Mouse (Mus musculus) fibroblast of lung, adult 2 months (primary cell): Measurements from ENCODE around the gene Pef1.

Experiments used
- DNase-seq: peaks from one replicate; pipeline ENCODE4 v3.0.0-alpha.2; 2011; ENCODE audit warnings: low read depth

The Pef1 gene

DNA sequence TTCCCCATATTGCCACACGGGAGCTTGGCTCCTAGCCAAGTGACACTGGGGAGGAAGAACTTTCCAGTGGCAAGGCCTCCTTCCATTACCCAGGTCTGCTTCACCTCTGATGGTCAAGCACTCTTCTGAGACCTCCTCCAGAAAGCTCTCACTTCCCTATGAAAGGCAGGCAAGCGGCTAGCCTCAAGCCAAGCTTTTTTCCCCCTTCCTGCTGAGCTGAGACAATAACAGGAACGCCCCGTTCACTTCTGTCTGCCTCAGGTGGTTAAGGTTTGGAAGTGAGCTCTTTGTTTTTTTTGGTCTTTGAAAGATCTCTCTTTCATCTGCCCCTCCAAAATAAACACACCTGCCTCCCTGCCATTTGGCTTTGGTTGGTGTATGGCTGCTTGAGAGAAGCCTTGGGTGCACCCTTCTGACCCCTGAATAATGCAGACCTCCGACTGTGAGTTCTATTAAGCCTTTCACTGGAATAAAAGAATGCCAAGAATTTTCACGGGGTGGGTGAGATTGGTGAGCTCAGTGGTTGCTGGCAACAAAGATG, at the start of gene Pef1:
Gene Pef1 (plus strand): TSS at position 448 of the 541 bp plus-strand sequence.
- no peak for DNase-seq

DNA sequence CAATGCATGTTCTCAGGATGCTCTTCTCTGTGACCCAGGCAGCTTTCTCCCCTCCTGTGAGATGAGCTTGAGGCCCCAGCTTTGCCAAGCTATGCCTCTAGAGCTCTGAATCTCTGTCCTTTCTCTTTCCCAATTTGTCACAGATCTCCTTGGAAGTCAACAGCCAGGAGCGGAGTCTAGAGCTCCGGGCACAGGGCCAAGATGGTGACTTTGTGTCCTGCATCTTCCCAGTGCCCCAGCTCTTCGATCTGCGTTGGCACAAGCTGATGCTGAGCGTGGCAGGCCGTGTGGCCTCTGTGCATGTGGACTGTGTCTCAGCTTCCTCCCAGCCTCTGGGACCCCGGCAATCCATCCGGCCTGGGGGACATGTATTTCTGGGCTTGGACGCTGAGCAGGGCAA, 49.2 kb upstream of the Pef1 start:
- no peak for DNase-seq

DNA sequence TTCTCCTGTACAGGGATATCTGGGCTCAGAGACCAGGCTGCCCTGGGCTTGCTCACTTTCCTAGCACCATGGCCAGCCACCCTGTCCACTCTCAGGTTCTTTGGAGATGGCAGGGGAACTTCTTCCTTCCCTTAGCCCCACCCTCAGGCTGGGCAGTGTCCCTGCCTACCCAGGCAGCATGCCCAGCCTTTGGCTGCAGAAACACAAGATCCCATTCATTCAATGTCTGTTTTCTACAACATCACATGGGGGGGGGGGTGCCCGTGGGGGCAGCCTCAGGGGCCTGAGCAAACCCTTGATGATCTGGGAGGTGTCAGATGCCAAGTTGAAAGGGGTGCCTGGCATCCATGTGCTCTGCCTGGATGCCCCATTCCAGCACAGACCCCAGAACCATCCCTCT, 47.6 kb upstream of the Pef1 start:
- DNase-seq = no peak

DNA sequence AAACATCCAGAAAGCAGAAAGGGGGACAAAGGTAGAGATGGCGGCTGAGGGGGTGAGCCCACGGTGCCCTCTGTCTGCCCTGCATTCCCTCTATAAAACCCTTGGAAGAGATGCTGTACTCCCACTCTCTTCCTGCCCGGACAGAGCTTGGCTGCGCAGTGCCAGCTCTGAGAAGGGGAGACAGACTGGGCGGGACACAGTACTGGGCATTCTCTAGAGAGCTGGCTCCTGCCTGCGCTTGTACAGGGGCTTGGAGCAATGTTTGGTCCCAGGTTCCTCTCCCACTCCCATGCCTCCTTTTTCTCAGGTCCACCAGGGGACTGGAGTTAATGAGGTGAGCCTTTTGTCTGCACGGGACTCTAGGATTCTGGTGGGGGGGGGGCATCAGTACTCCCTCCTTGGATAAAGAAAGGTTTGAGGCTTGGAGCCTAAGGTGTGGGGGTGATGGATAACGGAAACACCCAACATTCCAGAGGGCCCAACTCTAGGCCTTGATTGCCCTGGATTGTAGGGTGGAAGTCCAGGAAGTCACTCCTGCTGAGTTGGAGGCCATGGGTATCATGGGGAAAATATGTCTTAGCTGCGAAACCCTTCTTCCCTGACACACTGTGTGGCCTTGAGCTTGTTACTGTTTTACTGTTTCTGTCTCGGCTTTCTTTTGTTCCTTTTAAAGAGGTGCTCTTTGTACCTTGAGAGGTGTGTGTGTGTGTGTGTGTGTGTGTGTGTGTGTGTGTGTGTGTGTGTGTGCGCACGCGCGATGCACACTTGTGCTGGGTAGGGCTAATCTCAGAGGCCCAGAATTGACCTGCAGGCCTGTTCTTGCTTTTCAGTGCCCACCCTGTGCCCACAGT, 47.0 kb upstream of the Pef1 start:
- DNase-seq = no peak

DNA sequence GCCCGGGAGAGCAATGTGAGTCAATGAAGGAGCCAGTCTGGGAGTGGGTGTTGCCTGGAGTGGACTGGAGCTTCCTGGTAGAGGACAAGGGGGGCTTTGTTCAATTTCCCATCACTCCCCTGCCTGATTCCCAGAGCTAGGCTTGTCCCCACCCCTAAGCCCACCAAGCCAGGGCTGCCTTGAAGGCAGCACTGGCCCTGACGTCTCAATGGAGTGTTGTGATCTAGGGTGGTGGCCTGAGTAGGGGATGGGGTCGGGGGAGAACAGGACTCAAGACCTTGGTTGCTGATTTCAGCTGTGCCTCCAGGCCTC, 46.4 kb upstream of the Pef1 start:
- no peak for DNase-seq

DNA sequence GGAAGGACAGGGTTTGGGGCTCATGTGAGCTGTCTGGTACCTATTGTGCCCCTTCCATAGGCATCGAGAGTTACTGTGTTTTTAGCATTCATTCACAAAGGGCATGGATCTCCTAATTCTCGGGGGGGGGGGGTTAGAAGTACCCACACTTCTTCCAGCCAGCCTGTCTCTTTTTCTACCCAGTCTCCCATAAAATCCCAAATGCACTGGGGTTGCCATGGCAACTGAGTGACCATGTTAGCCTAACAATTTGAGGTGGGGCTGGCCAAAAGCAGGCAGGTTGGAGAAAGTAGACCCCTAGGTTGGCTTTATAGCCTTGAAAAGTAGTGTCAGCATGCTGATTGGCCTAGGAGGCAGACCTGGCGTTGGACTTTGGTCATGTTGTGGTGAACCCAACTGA, 45.9 kb upstream of the Pef1 start:
- DNase-seq = no peak

DNA sequence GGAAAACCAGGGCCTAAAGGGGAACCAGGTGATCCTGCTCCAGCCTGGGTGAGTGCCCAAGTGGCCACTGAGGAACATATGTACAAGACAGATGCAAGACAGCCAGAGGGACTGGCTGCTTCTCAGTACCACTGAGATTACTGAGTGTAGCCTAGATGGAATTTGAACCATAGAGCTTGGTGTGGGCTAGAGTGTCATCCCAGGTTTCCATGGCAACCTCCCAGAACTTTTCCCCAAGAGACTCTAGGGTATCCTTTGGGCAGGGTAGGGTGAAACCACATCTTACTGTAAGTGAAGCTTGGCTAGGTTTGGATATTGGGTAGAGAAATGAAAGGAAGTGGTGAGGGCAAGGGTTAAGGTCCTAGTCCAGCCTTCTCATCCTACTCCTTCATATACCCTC, 41.4 kb upstream of the Pef1 start:
- DNase-seq = no peak

DNA sequence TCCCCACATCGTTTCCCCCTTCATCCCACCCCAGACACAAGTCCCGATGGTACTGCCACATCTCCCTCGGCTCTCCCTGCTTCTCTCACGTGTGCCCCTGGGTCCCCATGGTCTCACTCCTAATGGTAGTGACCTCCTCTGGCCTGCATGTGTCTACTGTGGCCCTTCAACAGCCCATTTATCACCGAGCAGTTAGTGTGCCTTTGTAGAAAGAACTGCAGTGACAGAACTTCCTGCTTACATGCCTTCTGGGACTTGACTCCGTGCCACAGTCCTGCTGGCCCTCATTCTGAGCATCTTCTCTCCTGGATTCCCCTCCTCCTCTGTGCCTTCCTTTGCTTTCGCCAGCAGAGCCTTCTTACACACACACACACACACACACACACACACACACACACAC, 39.2 kb upstream of the Pef1 start:
- no peak for DNase-seq

DNA sequence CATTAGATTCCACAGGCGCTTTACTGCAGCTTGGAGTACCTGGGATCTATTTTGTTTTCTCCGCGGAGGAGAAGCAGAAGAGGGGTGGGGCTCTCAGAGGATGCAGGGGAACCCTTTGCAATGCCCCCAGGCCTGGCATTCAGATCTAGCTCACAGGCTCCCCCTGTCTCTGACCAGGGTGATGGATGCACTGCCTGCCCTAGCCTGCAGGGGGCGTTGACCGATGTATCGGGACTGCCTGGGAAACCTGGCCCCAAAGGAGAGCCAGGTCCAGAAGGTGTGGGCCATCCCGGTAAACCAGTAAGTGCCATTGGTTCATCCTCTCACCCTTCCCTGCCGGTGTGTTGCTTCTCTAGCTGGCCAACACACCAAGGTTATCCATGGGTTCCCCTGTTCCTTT, 35.5 kb upstream of the Pef1 start:
- DNase-seq = no peak

DNA sequence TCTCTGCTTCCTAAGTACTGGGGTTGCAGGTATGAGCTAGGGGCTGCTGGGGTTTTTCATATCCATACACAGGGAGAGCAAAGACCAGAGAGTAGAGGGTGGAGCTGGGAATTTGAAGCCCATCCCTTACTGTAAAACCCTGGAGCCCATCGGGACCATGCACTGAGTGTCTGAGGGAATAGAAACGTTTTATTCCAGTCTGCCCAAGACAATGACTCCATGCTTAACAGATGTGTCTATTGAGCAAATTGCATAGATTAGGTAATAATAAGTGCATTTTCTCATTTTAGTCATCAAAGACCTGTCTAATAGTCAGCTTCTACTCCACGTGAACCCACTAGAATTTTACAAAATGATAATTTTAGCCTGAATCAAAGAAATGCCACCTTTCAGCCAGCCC, 31.8 kb upstream of the Pef1 start:
- no peak for DNase-seq

DNA sequence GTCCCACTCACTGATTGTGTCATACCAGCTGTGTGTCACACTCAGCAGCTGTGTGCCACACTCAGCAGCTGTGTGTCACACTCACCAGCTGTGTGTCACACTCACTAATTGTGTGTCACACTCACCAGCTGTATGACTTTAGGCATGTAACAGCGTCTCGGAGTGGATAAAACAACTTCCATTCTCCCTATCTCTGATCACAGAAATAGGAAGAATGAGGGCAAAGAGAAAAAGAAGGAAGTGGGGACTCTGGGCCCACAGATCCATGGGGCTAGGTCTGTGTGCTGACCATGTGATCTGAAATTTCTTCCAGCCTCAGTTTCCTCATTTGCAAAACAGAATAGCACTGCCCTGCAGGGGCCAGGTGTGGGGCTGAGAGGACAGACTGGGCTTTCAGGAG, 30.6 kb upstream of the Pef1 start:
- DNase-seq = no peak

DNA sequence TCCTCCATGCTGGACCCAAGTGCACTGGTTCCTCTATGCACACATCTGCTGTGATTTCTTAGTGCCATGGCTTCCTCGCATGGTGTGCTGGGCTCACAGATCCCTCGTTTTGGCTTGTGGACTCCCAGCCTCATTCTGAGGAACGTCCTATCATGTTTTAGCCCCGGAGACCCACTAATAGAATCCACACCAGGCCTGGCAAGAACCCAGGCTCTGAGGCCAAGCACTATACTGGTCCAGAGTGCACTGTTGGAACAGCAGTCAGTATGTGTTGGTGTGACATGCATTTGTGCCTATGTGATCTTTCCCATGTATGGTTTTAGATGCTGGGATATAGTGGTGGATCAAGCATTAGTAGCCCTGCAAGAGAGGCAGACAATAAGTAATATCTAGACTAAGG, 29.0 kb upstream of the Pef1 start:
- no peak for DNase-seq

DNA sequence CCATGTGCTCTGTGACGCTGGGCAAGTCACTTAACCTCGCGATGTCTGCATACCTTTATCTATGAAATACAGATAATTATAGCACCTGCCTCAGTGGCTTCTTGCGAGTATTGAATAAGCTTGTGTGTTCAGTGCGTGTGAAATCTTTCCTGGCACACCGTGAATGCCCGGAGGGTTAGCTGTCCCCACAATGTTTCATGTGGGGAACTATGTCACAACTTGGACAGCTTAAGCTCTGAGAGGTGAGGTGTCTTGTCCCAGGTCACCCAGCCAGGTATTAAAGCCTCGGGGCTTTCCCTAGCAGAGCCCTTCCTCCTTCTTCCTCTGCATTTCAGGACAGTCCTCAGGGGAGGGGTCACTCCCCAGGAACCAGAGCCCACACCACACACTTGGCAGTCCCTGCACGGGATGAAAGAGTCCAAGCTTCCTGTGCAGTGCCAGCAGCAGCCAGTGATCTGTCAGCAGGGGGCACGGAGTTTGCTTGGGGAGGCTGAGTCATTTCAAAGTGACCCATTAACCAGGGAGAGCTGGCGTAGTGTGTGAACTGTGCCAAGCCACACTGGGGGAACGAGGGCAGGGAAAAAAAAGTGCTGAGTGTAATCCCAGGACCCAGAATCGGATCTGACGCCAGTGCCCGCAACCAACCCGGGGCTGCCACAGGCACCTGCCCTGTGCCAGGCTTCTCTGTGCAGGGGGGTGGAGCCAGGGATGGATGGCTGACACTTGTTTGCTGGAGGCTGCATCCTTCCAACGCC, 27.4 kb upstream of the Pef1 start:
- DNase-seq = peak; percentile 93

DNA sequence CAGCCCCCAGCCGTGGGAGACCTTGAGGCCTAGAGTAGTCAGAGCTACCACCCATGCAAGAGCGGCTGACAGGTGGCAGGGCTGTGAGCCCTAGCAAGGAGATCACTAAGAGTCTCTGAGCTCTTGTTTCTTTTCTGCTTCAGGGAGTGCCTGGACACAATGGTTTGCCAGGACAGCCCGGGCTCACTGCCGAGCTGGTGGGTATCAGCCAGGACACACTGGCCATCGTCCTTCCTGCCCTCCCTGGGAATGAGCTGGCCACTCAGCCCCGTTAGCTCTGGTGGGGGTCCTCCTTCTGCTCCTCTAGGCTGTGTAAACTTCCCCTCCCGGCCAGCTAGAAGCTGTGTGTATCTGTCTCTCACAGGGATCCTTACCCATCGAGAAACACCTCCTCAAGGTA, 25.5 kb upstream of the Pef1 start:
- no peak for DNase-seq

DNA sequence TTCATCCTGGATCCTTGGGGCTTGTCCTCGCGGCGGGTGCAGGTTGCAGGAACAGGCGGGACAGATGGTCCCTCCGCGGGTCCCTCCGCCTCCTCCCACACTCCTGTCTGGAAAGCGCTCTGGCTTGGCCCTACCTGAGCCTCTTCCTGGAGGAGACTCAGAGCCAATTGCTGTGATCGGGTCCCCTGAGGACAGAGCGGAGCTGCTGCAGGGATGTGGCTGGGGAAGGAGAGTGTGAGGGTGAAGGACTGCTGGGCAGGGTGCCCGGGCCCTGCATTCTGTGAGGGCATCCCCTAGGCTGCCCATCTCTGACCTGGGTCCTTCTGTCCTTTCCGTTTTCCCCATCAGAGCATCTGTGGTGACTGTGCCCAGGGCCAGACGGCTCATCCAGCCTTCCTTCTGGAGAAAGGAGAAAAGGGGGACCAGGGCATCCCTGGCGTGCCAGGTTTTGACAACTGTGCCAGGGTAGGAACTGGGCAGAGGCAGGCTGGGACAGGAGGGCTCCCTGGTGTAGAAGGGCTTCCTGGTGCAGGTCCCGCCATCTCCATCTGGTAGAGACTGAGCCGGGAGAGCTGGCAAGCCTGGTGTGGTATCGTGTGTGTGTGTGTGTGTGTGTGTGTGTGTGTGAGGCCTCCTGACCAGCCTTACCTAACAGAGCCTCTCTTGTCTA, 23.4 kb upstream of the Pef1 start:
- no peak for DNase-seq

DNA sequence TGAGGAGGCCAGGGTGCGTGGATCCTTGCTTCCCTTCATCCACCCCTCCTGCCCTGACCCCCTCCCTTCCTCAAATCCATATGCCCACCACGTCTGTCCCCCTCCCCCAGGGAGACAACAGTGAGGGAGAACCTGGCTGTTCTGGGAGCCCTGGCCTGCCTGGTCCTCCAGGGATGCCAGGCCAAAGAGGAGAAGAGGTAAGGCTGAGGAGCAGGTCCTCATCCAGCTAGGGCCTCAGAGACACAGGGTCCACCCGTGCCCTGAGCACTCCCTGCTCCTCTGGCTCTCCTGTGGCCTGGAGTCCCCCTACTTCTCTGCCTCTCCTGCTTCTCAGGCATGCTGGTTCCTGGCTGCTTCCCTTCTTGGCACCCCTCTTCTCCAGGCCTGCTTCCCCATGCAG, 22.8 kb upstream of the Pef1 start:
- DNase-seq = no peak

DNA sequence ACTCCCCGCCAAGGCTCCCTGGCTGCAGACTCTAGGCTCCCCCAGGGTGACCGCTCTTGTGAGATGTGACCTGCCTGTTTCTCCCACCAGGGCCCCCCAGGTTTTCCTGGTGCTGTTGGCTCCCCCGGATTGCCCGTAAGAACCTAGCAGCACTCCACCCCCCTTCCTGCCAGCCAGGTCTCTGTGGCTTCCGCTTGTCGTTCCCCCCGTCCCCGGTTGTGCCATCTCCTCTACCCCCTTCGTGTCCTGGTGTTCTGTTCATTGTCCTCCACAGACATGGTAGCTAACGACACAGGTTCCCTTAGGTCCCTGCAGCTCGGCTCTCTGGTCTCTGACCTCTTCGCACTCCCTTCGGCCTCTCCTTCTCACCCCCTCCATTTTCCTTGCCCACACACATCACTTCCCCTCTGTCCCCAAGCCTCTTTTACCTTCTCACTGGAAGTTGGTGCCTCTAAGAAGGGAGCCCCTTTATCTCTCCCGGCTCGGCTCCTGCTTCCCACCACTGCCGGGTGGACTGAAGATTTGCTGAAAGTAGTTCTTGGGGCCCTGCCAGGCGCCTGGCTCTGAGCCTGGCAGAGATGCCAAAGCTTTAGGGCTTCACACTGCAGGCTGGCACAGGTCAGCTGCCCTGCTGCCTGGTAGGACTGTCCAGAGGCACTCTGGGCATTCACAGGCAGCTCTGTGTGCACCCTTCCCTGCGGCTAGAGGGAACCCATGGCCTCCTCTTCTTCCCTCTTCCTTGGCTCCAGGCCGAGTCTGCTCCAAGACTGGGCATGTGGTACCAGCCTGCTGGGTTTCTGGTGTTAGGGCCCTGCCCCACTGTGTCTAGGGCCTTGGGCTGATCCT, 20.8 kb upstream of the Pef1 start:
- no peak for DNase-seq

DNA sequence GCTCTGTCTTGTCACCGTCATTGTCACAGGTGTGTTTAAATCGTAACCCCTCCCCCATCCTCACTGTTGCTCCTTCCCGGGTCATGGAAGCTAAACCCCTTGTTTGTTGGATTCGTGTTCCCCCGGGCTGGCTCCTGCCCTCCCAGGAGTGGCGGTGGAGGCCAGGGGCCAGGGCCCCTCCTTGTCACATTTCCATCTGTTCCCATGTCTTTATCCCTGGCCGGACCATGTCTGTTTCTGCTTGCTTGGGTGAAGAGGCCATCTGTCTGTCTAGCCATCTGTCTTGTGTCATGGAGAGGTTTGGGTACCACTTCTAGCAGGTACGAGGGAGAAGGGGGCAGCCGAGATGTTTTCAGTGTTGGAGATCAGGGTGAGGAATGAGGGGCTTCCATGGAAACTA, 20.1 kb upstream of the Pef1 start:
- no peak for DNase-seq

DNA sequence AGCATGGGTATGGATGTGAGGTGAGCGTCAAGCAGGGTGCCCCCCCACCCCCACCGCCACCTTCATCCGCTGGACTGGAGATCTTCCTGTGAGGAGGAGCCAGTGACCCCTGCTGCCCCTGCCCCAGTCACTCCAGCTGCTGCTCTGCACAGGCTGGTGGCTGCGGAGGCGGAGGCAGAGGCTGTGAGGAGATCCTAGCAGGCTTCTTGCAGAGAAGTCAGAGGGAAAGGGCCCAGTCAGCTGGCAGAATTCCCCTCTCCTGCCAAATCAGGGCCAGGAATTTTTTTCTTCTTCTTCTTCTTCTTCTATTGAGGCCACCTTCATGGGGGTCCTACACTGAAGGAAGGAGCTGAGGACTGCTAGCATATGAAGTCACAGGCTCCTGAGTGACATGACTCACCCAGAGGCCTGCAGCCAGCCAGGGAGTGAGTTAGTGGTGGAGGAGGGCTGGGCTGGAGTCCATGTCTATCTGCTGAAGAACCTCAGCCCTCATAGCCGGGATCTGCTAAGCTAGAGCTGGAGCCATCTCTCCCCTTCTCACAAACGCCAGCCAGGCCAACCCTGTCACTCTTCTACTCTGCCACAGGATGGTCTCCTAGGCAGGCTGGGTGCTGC, 17.9 kb upstream of the Pef1 start:
- no peak for DNase-seq

DNA sequence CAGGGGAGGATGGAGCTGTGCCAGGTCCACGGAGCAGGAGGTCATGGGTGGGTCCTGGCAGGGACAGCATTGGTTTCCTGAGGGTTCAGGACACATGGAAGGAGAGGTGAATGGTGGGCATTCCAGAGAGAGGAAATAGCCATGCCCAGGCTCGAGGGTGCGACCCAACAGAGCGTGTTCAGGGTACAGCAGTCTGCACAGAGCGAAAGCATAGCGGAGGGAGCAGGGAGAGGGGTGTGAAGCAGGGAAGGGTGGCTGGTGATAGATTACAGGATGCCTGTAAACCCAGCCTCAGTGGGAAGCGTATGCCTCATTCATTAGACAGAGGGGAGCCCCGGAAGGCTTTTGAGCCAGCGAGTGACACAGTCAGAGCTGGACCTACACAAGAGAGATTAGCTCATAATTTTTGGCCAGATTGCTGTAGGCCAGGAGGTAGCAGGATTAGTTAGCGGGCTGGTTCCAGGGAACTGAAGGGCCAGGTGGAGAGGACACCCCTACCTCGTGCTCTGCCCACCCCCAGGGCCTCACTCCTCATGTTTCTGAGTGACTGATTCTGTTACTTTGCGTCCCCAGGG, 17.0 kb upstream of the Pef1 start:
- no peak for DNase-seq

DNA sequence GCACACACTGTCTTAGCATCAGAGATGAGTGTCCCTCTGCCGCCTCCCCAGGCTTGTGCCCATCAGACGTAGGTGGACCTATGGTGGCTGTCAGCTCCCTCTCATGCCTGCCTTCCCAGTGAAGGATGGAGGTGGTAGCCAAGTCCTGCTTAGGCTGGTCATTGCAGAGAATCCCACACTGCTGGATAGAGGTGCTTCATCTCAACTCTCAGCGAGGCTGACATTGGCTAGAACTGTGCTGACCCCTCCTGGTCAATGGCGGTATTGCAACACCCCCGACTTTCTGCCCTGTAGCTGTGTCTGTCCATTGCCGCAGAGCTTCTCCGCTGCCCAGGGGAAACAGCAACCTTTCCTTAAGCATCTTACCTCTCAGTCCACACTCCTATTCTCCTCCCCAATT, 15.1 kb upstream of the Pef1 start:
- DNase-seq = no peak
